In the genomic region with DNA sequence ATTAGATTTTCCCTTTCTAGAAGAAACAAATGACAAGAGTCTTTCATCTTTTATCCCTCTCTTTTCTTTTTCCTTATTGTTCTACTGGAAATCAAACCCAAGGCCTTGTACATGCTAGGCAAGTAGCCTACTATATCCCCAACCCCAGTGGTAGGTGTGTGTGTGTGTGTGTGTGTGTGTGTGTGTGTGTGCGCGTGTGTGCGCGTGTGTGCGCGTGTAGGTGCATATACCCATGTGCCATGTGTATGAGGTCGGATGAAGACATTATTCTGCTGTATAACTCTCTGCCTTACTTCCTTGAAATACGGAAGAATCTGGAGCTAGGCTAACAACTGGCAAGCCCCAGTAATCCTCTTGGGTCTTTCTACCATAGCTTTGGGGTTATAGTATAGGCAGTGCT, we compare ENCODE assay signal across 32 mouse cellular contexts.
"Had no signal": no experiment of that assay in that cellular context is flagged by ENCODE, and none has a peak within 500 bp of the region (broad histone marks: within the 10 kb centered on the region; RNA-seq: fewer than 3 reads in every experiment).

No protein-coding gene starts in this region.

- DNase-seq: left cerebral cortex, postnatal 4 days; liver; liver, embryonic 13.5 days; liver, postnatal 0 days; lung, adult 18-20 months; lung, adult 2 months; lung, embryonic 14.5 days; lung, postnatal 10 days; lung, postnatal 14 days; lung, postnatal 36 days; lung, postnatal 4 days; midbrain, embryonic 14.5 days had no signal

- H3K4me1 ChIP-seq: limb, embryonic 10.5 days; liver, embryonic 12.5 days; liver, embryonic 13.5 days; liver, embryonic 15.5 days; midbrain, embryonic 10.5 days; midbrain, embryonic 12.5 days; midbrain, embryonic 13.5 days; midbrain, embryonic 15.5 days; neural tube, embryonic 12.5 days had no signal

- H3K9me3 ChIP-seq: limb, embryonic 10.5 days; limb, embryonic 12.5 days; limb, embryonic 13.5 days; limb, embryonic 15.5 days; liver, embryonic 12.5 days; liver, embryonic 13.5 days; liver, embryonic 15.5 days; lung, embryonic 15.5 days; megakaryocyte, embryonic 14.5 days; midbrain, embryonic 10.5 days; midbrain, embryonic 12.5 days; midbrain, embryonic 13.5 days; midbrain, embryonic 15.5 days; neural tube, embryonic 12.5 days had no signal

- ATAC-seq: liver, embryonic 12.5 days; liver, postnatal 0 days; lung, postnatal 0 days; midbrain, embryonic 13.5 days; midbrain, embryonic 15.5 days; midbrain, embryonic 16.5 days had no signal

- H3K4me3 ChIP-seq: limb, embryonic 10.5 days; limb, embryonic 12.5 days; limb, embryonic 13.5 days; limb, embryonic 15.5 days; liver, embryonic 12.5 days; liver, embryonic 13.5 days; liver, embryonic 15.5 days; lung, embryonic 15.5 days; megakaryocyte, embryonic 14.5 days; midbrain, embryonic 10.5 days; midbrain, embryonic 12.5 days; midbrain, embryonic 13.5 days; midbrain, embryonic 15.5 days; myocyte; neural tube, embryonic 12.5 days had no signal

- H3K4me2 ChIP-seq: limb, embryonic 12.5 days; limb, embryonic 13.5 days; limb, embryonic 15.5 days; liver, embryonic 11.5 days; liver, embryonic 12.5 days; liver, embryonic 13.5 days; liver, embryonic 15.5 days; lung, embryonic 14.5 days; lung, embryonic 15.5 days; midbrain, embryonic 11.5 days; midbrain, embryonic 12.5 days; midbrain, embryonic 13.5 days; midbrain, embryonic 15.5 days; neural tube, embryonic 12.5 days had no signal

- H3K36me3 ChIP-seq: limb, embryonic 15.5 days; liver, embryonic 15.5 days had no signal

- H3K27me3 ChIP-seq: limb, embryonic 12.5 days; limb, embryonic 13.5 days; limb, embryonic 15.5 days; liver, embryonic 12.5 days; liver, embryonic 13.5 days; liver, embryonic 15.5 days; lung, embryonic 15.5 days; megakaryocyte, embryonic 14.5 days; midbrain, embryonic 12.5 days; midbrain, embryonic 13.5 days; midbrain, embryonic 15.5 days; neural tube, embryonic 12.5 days had no signal

- H3K27ac ChIP-seq: limb, embryonic 10.5 days; limb, embryonic 12.5 days; limb, embryonic 13.5 days; limb, embryonic 15.5 days; liver, embryonic 12.5 days; liver, embryonic 13.5 days; liver, embryonic 14.5 days; liver, embryonic 15.5 days; lung, embryonic 15.5 days; macrophage; midbrain, embryonic 10.5 days; midbrain, embryonic 12.5 days; midbrain, embryonic 13.5 days; midbrain, embryonic 15.5 days; neural tube, embryonic 12.5 days had no signal

- H3K9ac ChIP-seq: limb, embryonic 12.5 days; limb, embryonic 13.5 days; limb, embryonic 15.5 days; liver, embryonic 12.5 days; liver, embryonic 13.5 days; liver, embryonic 14.5 days; liver, embryonic 15.5 days; liver, postnatal 0 days; lung, embryonic 14.5 days; lung, embryonic 15.5 days; midbrain, embryonic 12.5 days; midbrain, embryonic 13.5 days; midbrain, embryonic 15.5 days; neural tube, embryonic 12.5 days had no signal
